Mouse (Mus musculus) bone marrow, adult 2 months (tissue): ENCODE measurements around the gene Cntrl. TPM values are rescaled to one million over a fixed set of nuclear protein-coding genes. Genes with fewer than 3 reads are reported as not detected.

Experiments used
- H3K27ac ChIP-seq: fragments of 200-500 bp; 2 replicates; pipeline ENCODE4 v1.5.1; 2012; ENCODE audit warnings: low read depth, mild to moderate bottlenecking, control low read depth, inconsistent platforms, low read length; ENCODE audit not compliant: control insufficient read depth, poor library complexity, insufficient read depth
- H3K4me1 ChIP-seq: fragments of 200-500 bp; 2 replicates; pipeline ENCODE4 v1.6.1; 2011; ENCODE audit warnings: low read length; ENCODE audit not compliant: control insufficient read depth, insufficient read depth
- H3K4me3 ChIP-seq: fragments of 200-500 bp; replicated peaks from 2 replicates; pipeline ENCODE3; 2011; ENCODE audit warnings: mild to moderate bottlenecking, low read depth, low read length, control low read depth; ENCODE audit not compliant: control insufficient read depth
- CTCF ChIP-seq: fragments of 200-500 bp; IDR thresholded peaks from 2 replicates; pipeline ENCODE4 v1.5.1; 2011; ENCODE audit warnings: low read length, control low read depth; ENCODE audit not compliant: control insufficient read depth, insufficient read depth
- POLR2A ChIP-seq: fragments of 200-500 bp; IDR thresholded peaks from 2 replicates; pipeline ENCODE4 v1.6.1; 2011; ENCODE audit warnings: low read depth, mild to moderate bottlenecking, control low read depth, low read length, borderline replicate concordance; ENCODE audit not compliant: control insufficient read depth
- WGBS: fragments of 180-500 bp; shearing (Covaris S2); methylation state at CpG from one replicate; pipeline ENCODE4 v1.1.7; 2018; 5-methylcytosine and 5-hydroxymethylcytosine counted together
- polyA plus RNA-seq: library from polyadenylated mRNA; stranded (reverse); fragments of >200 nt; gene quantifications from 2 replicates; pipeline ENCODE4 v1.2.4, GENCODE M21; 2011; ENCODE audit warnings: low replicate concordance; ENCODE audit not compliant: missing spikeins, insufficient read depth, insufficient read length

Gene Cntrl
- polyA plus RNA-seq, 1 experiment: 75.4 TPM

DNA sequence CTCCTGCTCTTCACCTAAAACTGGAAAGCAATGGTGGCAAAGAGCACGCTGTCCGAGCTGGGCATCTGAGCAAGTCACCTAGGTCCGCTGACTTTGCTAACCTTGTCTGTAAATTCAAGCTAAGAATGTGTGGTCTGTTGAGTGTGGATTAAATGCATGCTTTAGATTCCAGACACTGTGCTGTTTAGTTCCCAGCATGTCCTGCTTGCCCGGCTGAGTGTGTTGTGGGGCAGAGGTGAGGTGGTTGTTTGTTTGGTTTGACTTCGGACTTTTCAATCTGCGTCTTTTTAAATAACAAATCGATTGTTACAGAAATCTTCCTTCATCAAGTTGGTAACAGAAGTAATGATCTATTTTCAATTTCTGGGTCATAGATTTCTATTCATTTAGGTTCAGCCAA, 48.5 kb downstream of the Cntrl start:
- Histone ChIP-seq H3K4me1 (peaks cover 5% of the 10 kb centered on the region; the same call in 1 of the 2 replicates), H3K27ac (no peak overlapping the region), H3K4me3 (no peak overlapping the region)
- TF ChIP-seq CTCF (no peak), POLR2A (no peak)
- 92% methylated on average over 7 of the region's 7 CpGs for WGBS

DNA sequence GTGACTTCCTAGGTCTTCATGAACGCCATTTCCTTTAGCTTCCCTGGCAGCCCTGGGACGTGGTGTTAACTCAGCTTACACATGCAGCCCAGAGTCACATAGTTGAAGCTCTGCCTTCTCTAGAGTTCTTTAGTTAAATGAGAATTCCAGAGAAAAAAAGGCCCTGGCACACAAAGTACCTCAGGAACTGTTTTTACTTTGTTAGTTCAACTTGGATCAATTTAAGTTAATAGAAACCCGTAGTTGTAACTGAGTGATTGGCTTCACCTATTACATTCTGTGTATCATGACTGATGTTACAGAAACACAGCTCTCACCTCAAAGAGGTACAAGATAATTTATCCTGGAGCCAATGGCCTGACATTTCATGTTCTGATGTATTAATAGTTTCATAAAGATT, 49.1 kb downstream of the Cntrl start:
- Histone ChIP-seq H3K4me3 (no peak overlapping the region), H3K4me1 (peaks cover 5% of the 10 kb centered on the region; the same call in 1 of the 2 replicates), H3K27ac (no peak overlapping the region)
- TF ChIP-seq POLR2A: no peak
- TF ChIP-seq CTCF: no peak
- 84% methylated on average over 3 of the region's 3 CpGs for WGBS

- no peak overlapping the region for H3K27ac ChIP-seq
- 65% methylated on average over 5 of the region's 5 CpGs for WGBS
- peaks cover 5% of the 10 kb centered on the region; the same call in 1 of the 2 replicates for H3K4me1 ChIP-seq
- no peak overlapping the region for H3K4me3 ChIP-seq
- no peak for TF ChIP-seq POLR2A
- no peak for TF ChIP-seq CTCF
Measured at GRCm38 (mm10) chr2:35160206-35160605, 50.9 kb downstream of the Cntrl start.

DNA sequence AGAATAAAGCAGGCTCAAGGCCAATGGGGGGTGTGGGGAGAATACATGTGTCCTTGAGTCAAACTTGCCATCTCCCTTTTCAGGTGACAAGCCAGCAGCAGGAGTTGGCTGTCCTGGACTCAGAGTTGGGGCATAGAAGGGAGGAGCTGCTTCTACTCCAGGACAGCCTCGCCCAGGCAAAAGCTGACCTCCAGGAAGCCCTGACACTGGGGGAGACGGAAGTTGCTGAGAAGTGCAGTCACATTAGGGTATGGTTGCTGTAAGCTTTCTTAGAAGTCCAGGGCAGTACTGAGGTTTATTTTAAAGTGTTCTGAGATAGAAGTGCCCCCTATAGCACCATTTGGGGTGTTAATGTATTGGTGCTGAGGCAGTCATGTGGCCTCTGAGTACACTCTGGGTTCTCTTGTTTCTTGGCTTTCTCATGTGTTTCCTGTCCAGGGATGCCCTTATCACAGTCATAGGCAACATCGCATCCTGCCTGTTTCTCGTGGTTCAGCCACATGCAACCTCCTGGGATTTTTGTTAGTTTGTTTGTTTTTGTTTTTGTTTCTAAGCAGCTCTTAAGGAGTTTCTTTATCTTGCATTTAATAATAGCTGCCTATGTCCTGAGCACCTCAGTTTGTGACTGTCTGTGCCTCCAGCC, 52.7 kb downstream of the Cntrl start:
- TF ChIP-seq CTCF (no peak), POLR2A (no peak)
- WGBS: 52% methylated on average over 4 of the region's 4 CpGs
- Histone ChIP-seq H3K4me3 (no peak overlapping the region), H3K4me1 (peaks cover 4% of the 10 kb centered on the region; the same call in 1 of the 2 replicates), H3K27ac (no peak overlapping the region)

DNA sequence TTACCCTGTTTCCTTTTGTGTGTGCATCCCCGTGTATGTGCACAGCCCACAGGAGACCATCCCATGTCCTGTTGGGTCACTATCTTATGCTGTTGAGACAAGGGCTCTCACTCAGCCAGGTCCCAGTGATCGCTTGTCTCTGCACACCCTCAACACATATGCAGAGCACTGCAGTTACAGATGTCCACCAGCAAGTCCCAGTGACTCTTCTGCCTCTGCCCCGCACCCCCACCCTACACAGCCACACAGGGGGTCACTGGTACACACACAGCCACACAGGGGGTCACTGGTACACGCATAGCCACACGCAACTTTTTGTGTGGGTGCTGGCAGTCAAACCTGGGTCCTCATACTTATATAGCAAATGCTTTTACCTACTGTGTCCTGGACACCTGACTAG, 54.1 kb downstream of the Cntrl start:
- 91% methylated on average over 5 of the region's 5 CpGs for WGBS
- TF ChIP-seq CTCF: no peak
- no peak for TF ChIP-seq POLR2A
- H3K27ac ChIP-seq: no peak overlapping the region
- no peak overlapping the region for H3K4me3 ChIP-seq
- peaks cover 4% of the 10 kb centered on the region; the same call in 1 of the 2 replicates for H3K4me1 ChIP-seq

GRCm38 (mm10) chr2:35165416-35165815, 56.1 kb downstream of the Cntrl start:
- 91% methylated on average over 13 of the region's 13 CpGs for WGBS
- H3K27ac ChIP-seq: no peak overlapping the region
- TF ChIP-seq POLR2A: no peak
- TF ChIP-seq CTCF: no peak
- H3K4me1 ChIP-seq: peaks cover 4% of the 10 kb centered on the region; the same call in 1 of the 2 replicates
- no peak overlapping the region for H3K4me3 ChIP-seq

DNA sequence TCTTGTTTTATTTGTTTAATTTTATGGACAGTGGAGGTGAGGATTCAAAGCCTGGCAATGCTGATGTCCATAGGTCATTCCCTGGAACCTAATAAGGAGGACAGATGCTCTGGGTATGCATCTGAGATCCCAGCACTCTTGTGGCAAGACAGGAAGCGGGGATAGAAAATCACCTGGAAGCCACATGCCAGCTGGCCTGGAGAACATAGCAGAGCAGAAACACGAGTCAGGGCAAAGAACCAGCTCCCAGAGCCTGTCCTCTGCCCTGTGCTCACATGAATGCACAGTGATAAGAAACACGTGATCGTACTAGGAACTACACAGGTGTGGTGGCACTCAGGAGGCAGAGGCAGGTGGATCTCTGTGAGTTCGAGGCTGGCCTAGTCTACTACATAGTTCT, 57.5 kb downstream of the Cntrl start:
- Histone ChIP-seq H3K4me3 (no peak overlapping the region), H3K27ac (no peak overlapping the region), H3K4me1 (peaks cover 3% of the 10 kb centered on the region; the same call in 1 of the 2 replicates)
- WGBS: 91% methylated on average over 5 of the region's 5 CpGs
- no peak for TF ChIP-seq CTCF
- TF ChIP-seq POLR2A: no peak

DNA sequence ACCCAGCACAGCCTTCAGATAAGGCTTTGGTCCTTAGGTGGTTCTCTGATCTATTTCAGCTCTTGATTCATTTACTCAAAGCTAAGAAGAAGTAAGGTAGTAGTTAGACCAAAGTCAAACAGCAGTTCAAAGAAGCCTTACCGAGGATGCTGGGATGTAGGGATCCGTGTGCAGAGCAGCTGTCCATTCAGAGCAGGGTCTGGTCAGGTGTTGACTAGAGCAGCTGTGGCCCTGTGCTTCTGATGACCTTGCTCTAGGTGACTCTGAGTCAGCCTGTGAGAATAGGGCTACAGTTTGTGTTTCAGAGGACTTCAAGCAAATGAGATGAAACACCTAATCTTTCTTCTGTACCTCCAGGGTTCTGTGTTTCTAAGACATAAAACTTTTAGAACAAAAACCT, 60.2 kb downstream of the Cntrl start:
- WGBS: 91% methylated on average over 2 of the region's 2 CpGs

More for the DNA sequence above, 60.2 kb downstream of the Cntrl start:
- H3K4me3 ChIP-seq: no peak overlapping the region
- no peak overlapping the region for H3K27ac ChIP-seq
- peaks cover 5% of the 10 kb centered on the region for H3K4me1 ChIP-seq
- TF ChIP-seq CTCF (no peak), POLR2A (no peak)
